Mouse (Mus musculus) brain, embryonic 14.5 days (tissue): ENCODE measurements around the gene Prkar1a. TPM values are rescaled to one million over a fixed set of nuclear protein-coding genes. Genes with fewer than 3 reads are reported as not detected.

Source experiments
- DNase-seq: peaks from one replicate; pipeline ENCODE4 v3.0.0-alpha.2; 2011; ENCODE audit warnings: low read depth
- CTCF ChIP-seq: fragments of 200-500 bp; IDR thresholded peaks from 2 replicates; pipeline ENCODE4 v1.5.1; 2012; ENCODE audit warnings: inconsistent platforms, mild to moderate bottlenecking, moderate library complexity, borderline replicate concordance; ENCODE audit not compliant: insufficient read depth, insufficient read length; ENCODE audit errors: extremely low read depth
- POLR2A ChIP-seq: fragments of 200-500 bp; IDR thresholded peaks from 2 replicates; pipeline ENCODE4 v1.6.1; 2012; ENCODE audit warnings: mild to moderate bottlenecking, inconsistent platforms, borderline replicate concordance; ENCODE audit not compliant: poor library complexity, insufficient read depth, insufficient read length, severe bottlenecking; ENCODE audit errors: extremely low read depth
- polyA plus RNA-seq: library from polyadenylated mRNA; depleted of rRNA; stranded (reverse); fragments of >200 nt; gene quantifications from 2 replicates; pipeline ENCODE4 v1.2.3, GENCODE M21; 2012

Prkar1a gene
- polyA plus RNA-seq, 1 experiment = 315 TPM

DNA sequence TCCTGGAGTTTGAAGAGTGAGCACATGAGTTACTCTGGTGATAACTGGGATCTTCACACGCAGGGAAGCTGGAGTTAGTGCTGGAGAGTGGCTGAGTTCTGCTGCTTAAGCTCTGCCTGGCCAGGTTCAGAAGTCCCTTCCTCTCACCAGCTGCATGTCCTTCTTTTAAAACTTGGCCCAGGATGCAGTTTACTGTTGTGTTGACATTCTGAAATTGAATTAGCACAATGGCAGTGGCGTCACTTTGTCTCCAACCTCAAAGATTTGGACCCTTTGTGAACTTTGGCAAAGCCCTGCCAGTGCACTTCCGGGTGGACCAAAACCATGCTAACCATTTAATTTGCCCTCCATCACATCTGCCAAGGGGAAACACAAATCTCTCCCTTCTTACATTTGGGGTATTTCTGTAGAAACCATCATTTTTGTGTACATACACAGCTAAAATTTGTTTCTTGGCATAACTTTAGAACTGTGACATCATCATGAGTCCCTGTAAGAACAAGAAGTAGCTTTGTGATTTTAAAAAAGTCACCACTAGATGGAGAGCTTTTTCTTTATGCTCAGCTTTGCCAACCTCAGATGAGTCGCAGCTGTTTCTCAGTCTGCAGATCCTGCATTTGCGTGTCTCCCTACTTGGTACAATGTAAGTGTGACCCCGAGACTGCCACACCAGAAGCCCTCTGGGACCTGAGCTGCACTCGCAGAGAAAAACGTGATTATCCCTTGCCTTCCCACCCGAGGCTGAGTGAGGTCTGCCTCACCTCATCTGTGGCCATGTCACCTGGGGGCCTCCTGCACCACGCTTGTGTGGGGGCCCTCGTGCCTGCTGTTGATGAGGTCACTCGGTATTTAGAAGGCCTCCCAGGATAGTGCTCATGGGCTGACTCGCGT, 21.1 kb downstream of the Prkar1a start:
- TF ChIP-seq CTCF = peak; percentile 40; the same call in 1 of the 2 replicates
- TF ChIP-seq POLR2A = no peak
- peak; percentile 87 for DNase-seq

DNA sequence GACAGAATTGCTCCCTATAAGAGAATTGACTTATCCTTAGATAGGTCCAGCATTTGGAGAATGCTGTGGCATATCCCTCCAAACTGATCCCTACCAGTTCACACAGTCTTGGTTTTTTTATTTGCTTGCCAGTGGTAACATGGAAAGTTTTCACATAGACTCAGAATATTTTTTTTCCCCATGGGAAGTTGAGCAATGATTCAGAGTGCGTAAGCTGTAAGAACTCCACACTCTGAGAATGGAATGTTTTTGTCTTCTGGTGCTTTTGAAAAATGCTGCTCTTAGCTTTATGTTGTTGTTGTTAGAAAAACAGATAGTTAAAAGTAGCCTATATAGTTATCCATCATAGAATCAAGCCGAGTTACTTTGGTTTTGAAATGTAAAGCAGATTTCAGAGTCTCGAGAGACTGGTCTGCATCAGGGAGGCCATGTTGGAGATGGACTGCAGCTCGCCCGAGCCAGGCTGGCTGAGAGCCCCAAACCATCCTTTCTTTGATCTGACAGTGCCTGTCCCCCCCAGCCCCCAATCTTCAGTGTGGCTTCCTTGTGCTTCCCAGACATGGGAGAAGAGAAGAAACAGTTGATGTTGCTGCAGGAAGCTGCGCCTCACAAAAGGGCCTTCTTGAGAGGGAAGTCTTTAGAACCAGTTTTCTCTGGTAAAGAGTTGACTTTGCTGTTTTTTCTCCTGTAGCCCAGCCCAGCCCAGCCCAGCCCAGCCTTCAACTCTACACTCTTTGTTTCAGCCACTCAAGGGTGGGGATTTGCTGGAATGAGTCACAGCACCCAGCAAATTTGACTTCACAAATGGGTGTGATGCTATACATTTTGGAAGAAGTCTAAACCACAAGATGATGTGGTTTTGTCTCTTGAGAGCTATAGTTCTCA, 22.2 kb downstream of the Prkar1a start:
- DNase-seq = no peak
- TF ChIP-seq POLR2A (no peak), CTCF (no peak)

DNA sequence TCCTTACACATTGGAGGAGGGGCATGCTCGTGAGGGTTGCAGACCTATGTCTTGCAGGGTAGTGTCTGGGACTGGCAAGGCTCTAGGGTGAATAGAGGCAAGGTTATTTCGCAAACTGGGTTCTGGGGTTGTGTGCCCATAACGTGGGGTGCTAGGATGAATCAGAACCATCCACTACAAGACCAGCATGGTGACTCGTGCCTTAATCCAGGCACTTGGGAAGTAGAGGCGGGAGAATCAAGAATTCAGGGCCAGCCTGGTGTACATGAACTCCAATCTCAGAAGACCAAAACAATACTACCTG, 22.8 kb downstream of the Prkar1a start:
- TF ChIP-seq CTCF = no peak
- TF ChIP-seq POLR2A = no peak
- no peak for DNase-seq

DNA sequence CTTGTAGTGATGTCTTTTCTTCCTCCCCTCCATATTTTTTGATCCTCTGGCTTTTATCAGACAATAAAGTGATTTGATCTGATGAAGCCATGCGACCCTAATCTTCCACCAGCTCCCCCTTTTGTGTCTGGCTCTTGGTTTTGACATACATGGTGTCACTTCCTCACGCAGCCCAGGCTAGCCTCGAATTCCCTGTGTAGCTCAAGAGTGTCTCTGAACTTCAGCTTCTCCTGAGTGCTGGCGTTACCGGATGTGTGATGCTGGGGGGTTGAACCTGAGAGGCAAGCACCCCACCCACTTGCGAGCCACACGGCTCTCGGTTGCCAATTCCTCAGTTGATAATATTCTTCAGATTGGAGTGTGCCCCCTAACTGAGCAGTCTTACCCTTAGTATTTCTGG, 23.2 kb downstream of the Prkar1a start:
- no peak for DNase-seq
- TF ChIP-seq POLR2A = no peak
- TF ChIP-seq CTCF = no peak

DNA sequence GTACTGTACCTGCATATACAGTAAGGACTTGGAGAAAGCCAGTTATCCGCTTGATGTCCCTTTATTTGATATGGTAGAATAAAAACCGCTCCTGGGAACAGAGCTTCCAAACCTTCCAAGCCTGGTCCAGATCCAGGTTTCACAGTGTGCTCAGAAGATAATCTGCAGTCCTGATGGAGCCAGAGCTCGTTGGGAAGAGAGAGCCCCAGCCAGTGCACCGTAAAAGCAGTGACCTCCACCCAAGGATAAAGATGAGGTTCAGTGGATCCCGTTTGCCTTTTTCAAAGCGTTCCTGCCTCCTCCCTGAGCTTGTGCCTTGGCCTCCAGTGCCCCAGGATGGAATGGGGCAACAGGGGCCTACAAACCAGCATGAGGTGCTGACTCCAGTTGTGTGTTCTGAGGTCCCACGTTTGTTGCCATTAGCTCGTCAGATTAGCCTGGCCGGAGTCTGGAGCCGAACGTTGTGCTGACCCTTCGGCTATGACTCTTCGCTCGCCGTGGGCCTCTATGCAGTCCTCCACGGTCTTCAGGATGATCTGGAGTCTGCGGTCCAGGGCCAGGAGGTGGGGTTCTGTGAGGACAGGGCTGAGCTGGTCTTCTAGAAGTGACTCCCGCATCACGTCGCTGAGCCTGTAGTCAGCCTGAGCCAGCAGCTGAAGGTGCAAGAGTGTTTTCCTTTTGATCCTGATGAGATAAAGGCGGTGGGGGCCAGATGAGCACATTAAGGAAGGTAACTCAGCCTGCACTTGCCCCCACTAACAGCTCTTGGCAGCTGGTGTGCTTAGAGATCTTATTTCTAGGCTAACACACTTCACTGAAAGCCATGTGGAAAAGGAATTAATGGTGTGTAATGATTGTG, 23.9 kb downstream of the Prkar1a start:
- TF ChIP-seq POLR2A (no peak), CTCF (no peak)
- no peak for DNase-seq

DNA sequence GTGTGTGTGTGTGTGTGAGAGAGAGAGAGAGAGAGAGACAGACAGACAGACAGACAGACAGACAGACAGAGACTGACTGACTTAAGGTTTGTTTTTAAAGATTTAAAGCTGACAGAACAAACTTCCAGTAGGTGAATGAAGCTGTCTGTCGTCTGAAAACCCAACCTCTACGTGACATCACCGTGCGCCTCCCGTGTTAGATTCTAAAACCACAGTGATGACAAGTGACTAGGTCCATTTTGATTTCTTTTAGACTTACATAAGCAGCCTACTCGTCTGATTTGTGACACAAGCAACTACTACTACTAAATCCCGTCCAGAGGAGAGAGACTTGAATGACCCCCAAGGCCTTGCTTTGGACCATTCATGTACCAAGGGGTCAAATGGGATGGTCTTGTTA, 24.5 kb downstream of the Prkar1a start:
- TF ChIP-seq CTCF (no peak), POLR2A (no peak)
- no peak for DNase-seq

DNA sequence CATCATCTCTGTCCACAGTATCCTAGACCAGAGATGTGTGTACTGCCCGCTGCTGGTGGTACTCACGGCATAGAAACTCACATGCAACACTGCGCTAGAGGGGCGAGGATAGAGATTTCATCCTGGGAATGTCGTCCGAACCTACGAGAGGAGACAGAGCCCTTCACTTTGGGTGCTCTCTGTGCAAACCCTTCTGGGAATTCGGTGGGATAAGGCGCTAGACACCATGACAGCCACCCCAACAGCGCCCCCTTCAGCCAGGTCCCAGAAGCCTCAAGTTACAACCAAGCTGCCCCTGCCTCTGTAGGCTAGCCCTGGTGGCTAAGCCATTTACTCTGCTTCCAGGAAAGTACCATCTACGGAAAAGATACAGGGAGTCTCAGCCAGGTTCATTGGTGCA, 25.3 kb downstream of the Prkar1a start:
- TF ChIP-seq POLR2A (no peak), CTCF (no peak)
- no peak for DNase-seq

DNA sequence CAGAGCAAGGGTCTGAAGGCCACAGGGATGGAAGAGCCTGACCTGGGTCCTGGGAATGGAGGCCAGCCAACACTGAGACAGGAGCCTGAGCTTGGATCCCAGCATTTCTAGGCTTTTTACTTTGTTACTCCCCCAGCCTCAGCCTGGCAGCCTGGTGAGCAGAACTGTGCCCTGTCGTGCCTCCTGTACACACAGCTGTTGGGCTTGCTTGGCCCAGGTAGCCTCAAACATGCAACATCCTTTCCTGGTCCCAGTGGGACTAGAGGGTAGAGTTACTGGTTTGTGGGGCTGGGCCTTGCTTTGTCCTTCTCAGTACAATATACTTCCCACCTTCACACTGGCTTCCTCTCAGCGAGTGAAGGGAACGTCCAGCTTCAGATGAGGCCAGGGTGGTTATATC, 26.0 kb downstream of the Prkar1a start:
- DNase-seq = no peak
- TF ChIP-seq CTCF = no peak

DNA sequence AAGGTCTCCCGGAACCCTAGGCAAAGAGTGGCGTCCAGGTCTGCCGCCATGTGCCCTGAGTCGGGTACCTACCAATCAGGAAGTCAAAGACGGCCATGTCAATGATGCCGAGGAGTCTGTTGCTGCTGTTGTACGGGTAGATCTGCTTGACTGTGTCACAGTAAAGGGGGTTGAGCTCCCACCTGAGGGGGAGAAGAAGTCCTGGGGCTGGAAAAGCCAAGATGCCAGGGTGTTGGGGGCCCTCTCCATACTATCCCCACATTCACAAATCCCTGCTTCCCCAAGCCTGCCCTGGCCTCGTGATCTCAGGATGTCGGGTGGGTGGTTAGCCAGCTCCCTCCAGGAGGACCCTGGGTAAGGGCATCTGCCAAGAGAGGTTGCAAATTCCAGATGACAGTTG, 26.6 kb downstream of the Prkar1a start:
- no peak for DNase-seq
- no peak for TF ChIP-seq POLR2A
- no peak for TF ChIP-seq CTCF

DNA sequence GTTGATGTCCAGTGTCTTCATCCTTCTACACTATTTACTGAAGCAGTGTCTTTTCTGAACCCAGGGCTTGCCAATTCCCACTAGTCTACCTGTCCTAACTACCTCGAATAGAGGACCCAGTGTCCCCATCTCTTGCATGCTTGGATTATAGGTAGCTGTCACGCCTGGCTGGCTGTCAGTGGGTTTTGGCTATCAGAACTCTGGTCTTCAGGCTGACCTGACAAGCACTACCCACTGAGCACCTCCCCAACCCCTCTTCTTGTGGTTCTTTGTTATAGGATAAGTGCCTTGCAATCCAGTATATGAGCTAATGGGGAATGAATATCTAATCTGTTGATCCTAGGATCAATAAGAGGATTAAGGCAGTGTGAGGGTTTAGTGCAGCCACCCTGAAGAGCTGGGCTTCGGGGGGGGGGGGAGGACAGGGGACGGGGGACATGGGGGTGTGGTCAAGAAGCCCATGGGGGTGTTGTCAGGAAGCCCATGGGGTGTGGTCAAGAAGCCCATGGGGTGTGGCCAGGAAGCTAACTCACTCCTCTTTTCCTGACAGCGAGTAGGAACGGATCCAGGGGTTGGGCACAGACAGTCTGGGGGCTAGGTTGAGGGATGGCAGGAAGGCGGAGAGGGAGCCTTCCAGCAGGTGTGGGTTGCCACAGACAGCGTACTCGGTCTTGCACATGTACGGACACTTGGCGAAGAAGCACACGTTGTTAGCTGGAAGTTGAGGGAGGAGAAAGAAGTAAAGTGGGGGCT, 27.6 kb downstream of the Prkar1a start:
- no peak for TF ChIP-seq CTCF
- no peak for TF ChIP-seq POLR2A
- DNase-seq = no peak

DNA sequence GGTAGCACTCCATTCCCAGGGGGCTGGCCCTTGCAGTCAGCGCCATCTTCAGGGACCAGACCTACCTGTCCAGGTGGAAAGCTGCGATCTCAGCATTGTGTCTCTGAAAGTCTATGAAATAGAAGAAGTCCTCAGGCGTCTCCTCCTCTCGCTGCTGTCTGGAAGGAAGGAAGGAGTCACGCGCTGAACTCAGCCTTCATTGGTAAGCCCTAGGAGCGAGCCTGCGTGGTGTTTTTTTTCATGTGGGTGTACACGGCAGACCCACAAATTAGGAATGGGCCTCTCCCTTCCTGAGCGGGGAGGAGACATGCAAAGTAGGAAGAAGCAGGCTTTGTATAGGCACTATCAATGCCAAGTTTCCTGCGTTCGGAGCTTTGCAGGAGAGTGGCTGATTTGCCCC, 29.1 kb downstream of the Prkar1a start:
- TF ChIP-seq CTCF (no peak), POLR2A (no peak)
- no peak for DNase-seq

DNA sequence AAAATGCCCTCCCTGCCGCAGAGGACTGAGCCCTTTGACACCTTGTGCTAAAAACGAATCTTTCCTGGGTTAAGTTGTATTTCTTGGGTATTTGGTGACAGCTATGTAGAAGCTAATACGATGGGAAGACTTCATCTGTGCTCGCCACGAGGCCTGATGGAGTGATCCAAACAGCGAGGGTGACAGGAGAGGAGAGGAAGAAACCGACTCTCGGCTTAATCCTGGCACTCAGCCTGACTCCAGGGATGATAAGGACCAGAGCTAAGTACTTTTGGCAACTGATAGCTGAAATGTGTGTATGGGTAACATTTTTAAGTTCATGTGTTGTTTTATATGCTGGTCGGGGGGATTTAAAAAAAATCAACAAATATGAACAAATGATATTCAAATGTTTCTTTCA, 31.7 kb downstream of the Prkar1a start:
- TF ChIP-seq POLR2A = no peak
- TF ChIP-seq CTCF = no peak
- no peak for DNase-seq
